Mouse (Mus musculus) thymus, adult 2 months (tissue): ENCODE data around the gene Borcs5. TPM values are rescaled to one million over a fixed set of nuclear protein-coding genes. Genes with fewer than 3 reads are reported as not detected.

Source experiments
- DNase-seq: peaks from one replicate; pipeline ENCODE4 v3.0.0; 2021
- H3K27ac ChIP-seq: fragments of 200-500 bp; 2 replicates; pipeline ENCODE4 v1.5.1; 2012; ENCODE audit warnings: low read length, control low read depth; ENCODE audit not compliant: control insufficient read depth, insufficient read depth
- H3K27me3 ChIP-seq: fragments of 200-500 bp; 2 replicates; pipeline ENCODE4 v1.6.1; 2012; ENCODE audit warnings: mild to moderate bottlenecking, low read length, moderate library complexity, mixed read lengths; ENCODE audit not compliant: control insufficient read depth, insufficient read depth
- H3K36me3 ChIP-seq: fragments of 200-500 bp; 2 replicates; pipeline ENCODE4 v1.6.1; 2012; ENCODE audit warnings: mild to moderate bottlenecking, low read length, moderate library complexity; ENCODE audit not compliant: control insufficient read depth, insufficient read depth
- H3K4me1 ChIP-seq: fragments of 200-500 bp; replicated peaks from 2 replicates; pipeline ENCODE4 v1.6.1; 2012; ENCODE audit warnings: low read length; ENCODE audit not compliant: control insufficient read depth, insufficient read depth
- H3K4me3 ChIP-seq: fragments of 200-500 bp; 2 replicates; pipeline ENCODE4 v1.5.1; 2012; ENCODE audit warnings: mild to moderate bottlenecking, low read length, control low read depth, moderate library complexity; ENCODE audit not compliant: control insufficient read depth, insufficient read depth
- CTCF ChIP-seq: fragments of 200-500 bp; IDR thresholded peaks from 2 replicates; pipeline ENCODE4 v1.5.1; 2012; ENCODE audit warnings: mild to moderate bottlenecking, control low read depth, low read length, moderate library complexity, borderline replicate concordance; ENCODE audit not compliant: control insufficient read depth, poor library complexity, insufficient read depth; ENCODE audit errors: extremely low read depth
- POLR2A ChIP-seq: fragments of 200-500 bp; IDR thresholded peaks from 2 replicates; pipeline ENCODE4 v1.6.1; 2012; ENCODE audit warnings: mild to moderate bottlenecking, low read length, control low read depth, moderate library complexity; ENCODE audit not compliant: control insufficient read depth, poor library complexity, insufficient read depth; ENCODE audit errors: extremely low read depth
- WGBS: fragments of 180-500 bp; shearing (Covaris S2); methylation state at CpG from one replicate; pipeline ENCODE4 v1.1.7; 2018; 5-methylcytosine and 5-hydroxymethylcytosine counted together
- polyA plus RNA-seq: library from polyadenylated mRNA; depleted of rRNA; stranded (reverse); fragments of >200 nt; gene quantifications from 2 replicates; pipeline ENCODE4 v1.2.3, GENCODE M21; 2012

Gene Borcs5
- polyA plus RNA-seq, 1 experiment = 16.9 TPM

DNA sequence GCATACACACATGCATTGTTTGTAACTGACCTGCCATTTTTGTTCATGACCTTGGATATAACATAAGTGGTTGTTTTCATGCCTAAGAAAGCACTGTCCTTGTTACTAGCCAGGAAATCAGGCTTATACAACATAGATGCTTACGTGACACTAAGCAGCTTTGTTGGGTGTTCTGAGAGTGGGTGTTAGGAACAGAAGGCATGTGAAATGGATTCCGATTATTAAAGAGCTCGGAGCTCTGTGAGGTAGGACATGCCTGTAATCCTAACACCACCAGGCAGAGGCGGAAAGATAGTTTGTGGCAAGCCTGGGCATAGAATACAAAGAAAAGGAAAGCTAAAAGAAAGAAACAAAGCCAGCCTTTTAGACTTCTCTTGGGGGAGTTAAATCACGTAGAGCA lies 9.0 kb downstream of the Borcs5 start:
- DNase-seq = no peak
- WGBS = 94% methylated on average over 5 of the region's 5 CpGs
- H3K36me3 ChIP-seq = peaks cover 8% of the 10 kb centered on the region; the same call in 1 of the 2 replicates
- no peaks in the 10 kb centered on the region for H3K4me1 ChIP-seq
- H3K4me3 ChIP-seq = no peak overlapping the region
- no peak overlapping the region for H3K27ac ChIP-seq
- no peak for TF ChIP-seq CTCF
- no peak for TF ChIP-seq POLR2A
- H3K27me3 ChIP-seq = no peaks in the 10 kb centered on the region

GRCm38 (mm10) chr6:134656527-134656926 lies 17.2 kb downstream of the Borcs5 start:
- WGBS = 93% methylated on average over 4 of the region's 4 CpGs
- no peak for DNase-seq
- no peak overlapping the region for H3K4me3 ChIP-seq
- no peaks in the 10 kb centered on the region for H3K27me3 ChIP-seq
- no peaks in the 10 kb centered on the region for H3K4me1 ChIP-seq
- no peaks in the 10 kb centered on the region for H3K36me3 ChIP-seq
- TF ChIP-seq POLR2A (no peak), CTCF (no peak)
- H3K27ac ChIP-seq = no peak overlapping the region

GRCm38 (mm10) chr6:134659108-134659958 lies 20.0 kb downstream of the Borcs5 start:
- TF ChIP-seq POLR2A (no peak), CTCF (no peak)
- Histone ChIP-seq H3K36me3 (no peaks in the 10 kb centered on the region), H3K4me3 (no peak overlapping the region), H3K27me3 (no peaks in the 10 kb centered on the region), H3K4me1 (no peaks in the 10 kb centered on the region), H3K27ac (no peak overlapping the region)
- 33% methylated on average over 9 of the region's 9 CpGs for WGBS
- DNase-seq = peak; percentile 45

DNA sequence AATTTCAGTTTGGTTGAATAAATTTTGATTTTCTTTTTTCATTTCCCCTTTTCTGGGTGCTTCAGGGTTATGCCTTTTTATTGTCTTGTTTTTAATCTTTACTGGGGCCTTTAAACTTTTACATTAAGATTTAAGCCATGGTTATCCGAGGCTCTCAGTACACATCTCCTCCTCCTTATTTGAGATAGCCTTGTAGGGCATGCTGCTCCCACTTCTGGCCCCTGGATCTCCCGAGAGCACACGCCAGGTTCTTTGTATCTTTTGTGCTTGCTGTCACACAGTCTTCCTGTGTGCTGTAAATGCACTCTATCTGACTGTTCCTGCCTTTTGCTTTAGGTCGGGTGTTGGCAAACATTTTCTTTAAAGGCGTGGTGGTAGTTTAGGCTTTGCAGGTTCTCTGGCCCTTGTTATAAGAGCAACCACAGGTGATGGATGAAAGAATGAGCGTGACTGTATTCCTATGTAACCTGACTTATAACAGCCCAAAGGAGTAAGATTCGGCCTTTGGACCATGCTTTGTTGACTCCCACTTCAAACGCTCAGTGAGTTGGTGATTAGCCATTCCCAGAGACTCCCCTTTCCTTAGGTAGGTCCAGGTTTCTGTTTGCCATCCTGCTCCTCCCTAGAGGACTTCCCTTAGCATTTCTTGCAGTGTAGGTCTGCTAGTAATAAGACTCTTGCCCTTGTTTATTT lies 21.6 kb downstream of the Borcs5 start:
- H3K27ac ChIP-seq = no peak overlapping the region
- TF ChIP-seq POLR2A (no peak), CTCF (no peak)
- no peaks in the 10 kb centered on the region for H3K27me3 ChIP-seq
- no peaks in the 10 kb centered on the region for H3K36me3 ChIP-seq
- H3K4me1 ChIP-seq = no peaks in the 10 kb centered on the region
- no peak for DNase-seq
- 97% methylated on average over 8 of the region's 8 CpGs for WGBS
- H3K4me3 ChIP-seq = no peak overlapping the region

- H3K27ac ChIP-seq = no peak overlapping the region
- DNase-seq = no peak
- no peaks in the 10 kb centered on the region for H3K36me3 ChIP-seq
- no peaks in the 10 kb centered on the region for H3K27me3 ChIP-seq
- TF ChIP-seq POLR2A (no peak), CTCF (no peak)
- H3K4me1 ChIP-seq = no peaks in the 10 kb centered on the region
- no peak overlapping the region for H3K4me3 ChIP-seq
- WGBS = 96% methylated on average over 5 of the region's 5 CpGs
These were observed 25.3 kb downstream of the Borcs5 start for GRCm38 (mm10) chr6:134664573-134664972.

- Histone ChIP-seq H3K36me3 (no peaks in the 10 kb centered on the region), H3K27me3 (no peaks in the 10 kb centered on the region), H3K27ac (no peak overlapping the region), H3K4me1 (no peaks in the 10 kb centered on the region), H3K4me3 (no peak overlapping the region)
- WGBS = 95% methylated on average over 9 of the region's 9 CpGs
- DNase-seq = no peak
- no peak for TF ChIP-seq POLR2A
- no peak for TF ChIP-seq CTCF
These were observed 26.5 kb downstream of the Borcs5 start for GRCm38 (mm10) chr6:134665817-134666216.
